Mouse (Mus musculus): Measurements from ENCODE around the gene Ggt5. TPM values are rescaled to one million over a fixed set of nuclear protein-coding genes. Genes with fewer than 3 reads are reported as not detected.

Gene Ggt5
- total RNA-seq (2021) = 1 to 10 TPM; 3.8 to 7.9 TPM
- 41.9 TPM in 2 replicates for polyA plus RNA-seq (2012; rRNA removed)
- long read RNA-seq, full-length matches to known transcripts = 5 of 8 reads
- long read RNA-seq, partial matches to known transcripts = 0 of 8 reads
- long read RNA-seq, other reads (novel, unspliced or antisense) = 3 of 8 reads

GRCm38 (mm10) chr10:75589129-75589528, at the start of gene Ggt5:
Ggt5 (plus strand) TSS chr10:75589340.
- Histone ChIP-seq H3K27me3 (ENCODE audit: control insufficient read depth, insufficient read depth, low read length) (no peaks in the 10 kb centered on the region), H3K4me3 (peak within 1 kb of the TSS; percentile 35), H3K9ac (ENCODE audit: low read depth, low read length) (peak within 1 kb of the TSS; percentile 51), H3K4me1 (ENCODE audit: control insufficient read depth, insufficient read depth, low read length) (peaks cover 33% of the 10 kb centered on the region), H3K36me3 (ENCODE audit: control insufficient read depth, insufficient read depth, low read length) (no peaks in the 10 kb centered on the region), H3K79me2 (replicated peaks; ENCODE audit: control insufficient read depth, insufficient read depth, low read length) (no peaks in the 10 kb centered on the region), H3K27ac (peak within 1 kb of the TSS; percentile 72)
- intact Hi-C loops (cut with DNase I) = loop anchor here (5.0 kb wide), 1 partner anchor 363 kb away; the partner anchor contains the start of gene Gm5134
- TF ChIP-seq POLR2A (IDR thresholded peaks at IDR 0.05; ENCODE audit: insufficient read depth, low read depth, low read length) (peak; percentile 57), EP300 (IDR thresholded peaks at IDR 0.05; ENCODE audit: insufficient read depth, low read depth, low read length) (no peak), CTCF (IDR thresholded peaks at IDR 0.05) (no peak)
- WGBS = 9% methylated on average over 5 of the region's 5 CpGs
- peak; percentile 72 to 76 for DNase-seq

DNA sequence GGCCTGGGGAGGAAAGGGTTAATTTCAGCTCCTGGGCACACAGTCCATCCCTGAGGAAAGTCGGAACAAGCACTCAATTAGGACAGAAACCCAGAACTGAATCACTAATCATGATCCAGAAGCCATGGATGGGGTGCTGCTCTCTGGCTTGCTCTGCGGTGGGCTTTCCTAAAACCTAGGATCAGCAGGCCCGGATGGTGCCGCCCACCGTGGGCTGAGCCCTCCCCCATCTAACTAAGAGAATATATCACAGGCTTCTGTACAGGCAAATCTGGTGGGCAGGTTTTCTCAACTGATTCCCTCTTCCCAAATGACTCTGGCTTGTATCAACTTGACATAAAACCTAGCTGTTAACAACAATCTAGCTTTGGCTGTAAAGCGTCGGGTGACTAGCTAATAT, 41.2 kb upstream of the Ggt5 start:
- H3K27me3 ChIP-seq (ENCODE audit: control insufficient read depth, insufficient read depth, low read length) = no peaks in the 10 kb centered on the region
- TF ChIP-seq CTCF (IDR thresholded peaks at IDR 0.05) = no peak
- TF ChIP-seq EP300 (IDR thresholded peaks at IDR 0.05; ENCODE audit: insufficient read depth, low read depth, low read length) = no peak
- TF ChIP-seq POLR2A (IDR thresholded peaks at IDR 0.05; ENCODE audit: insufficient read depth, low read depth, low read length) = no peak
- no peak overlapping the region for H3K27ac ChIP-seq
- no peaks in the 10 kb centered on the region for H3K79me2 ChIP-seq (replicated peaks; ENCODE audit: control insufficient read depth, insufficient read depth, low read length)
- intact Hi-C loops (cut with DNase I) = no loop called here
- 54% methylated on average over 7 of the region's 7 CpGs for WGBS
- H3K4me3 ChIP-seq = no peak overlapping the region
- no peaks in the 10 kb centered on the region; the same call in 1 of the 2 replicates for H3K4me1 ChIP-seq (ENCODE audit: control insufficient read depth, insufficient read depth, low read length)
- DNase-seq = no peak
- no peak overlapping the region for H3K9ac ChIP-seq (ENCODE audit: low read depth, low read length)
- H3K36me3 ChIP-seq (ENCODE audit: control insufficient read depth, insufficient read depth, low read length) = no peaks in the 10 kb centered on the region

GRCm38 (mm10) chr10:75548486-75548885, 40.7 kb upstream of the Ggt5 start:
- H3K9ac ChIP-seq (ENCODE audit: low read depth, low read length) = no peak overlapping the region
- no peak overlapping the region for H3K27ac ChIP-seq
- no peaks in the 10 kb centered on the region for H3K36me3 ChIP-seq (ENCODE audit: control insufficient read depth, insufficient read depth, low read length)
- no peak overlapping the region for H3K4me3 ChIP-seq
- 47% methylated on average over 14 of the region's 14 CpGs for WGBS
- no peak for TF ChIP-seq POLR2A (IDR thresholded peaks at IDR 0.05; ENCODE audit: insufficient read depth, low read depth, low read length)
- no peak for TF ChIP-seq EP300 (IDR thresholded peaks at IDR 0.05; ENCODE audit: insufficient read depth, low read depth, low read length)
- no peak for TF ChIP-seq CTCF (IDR thresholded peaks at IDR 0.05)
- H3K79me2 ChIP-seq (replicated peaks; ENCODE audit: control insufficient read depth, insufficient read depth, low read length) = no peaks in the 10 kb centered on the region
- intact Hi-C loops (cut with DNase I) = no loop called here
- H3K4me1 ChIP-seq (ENCODE audit: control insufficient read depth, insufficient read depth, low read length) = no peaks in the 10 kb centered on the region; the same call in 1 of the 2 replicates
- no peak for DNase-seq
- H3K27me3 ChIP-seq (ENCODE audit: control insufficient read depth, insufficient read depth, low read length) = no peaks in the 10 kb centered on the region

GRCm38 (mm10) chr10:75549886-75550285, 39.3 kb upstream of the Ggt5 start:
- WGBS = 72% methylated on average over 7 of the region's 7 CpGs
- DNase-seq = no peak
- TF ChIP-seq CTCF (IDR thresholded peaks at IDR 0.05) (no peak), EP300 (IDR thresholded peaks at IDR 0.05; ENCODE audit: insufficient read depth, low read depth, low read length) (no peak), POLR2A (IDR thresholded peaks at IDR 0.05; ENCODE audit: insufficient read depth, low read depth, low read length) (no peak)
- Histone ChIP-seq H3K36me3 (ENCODE audit: control insufficient read depth, insufficient read depth, low read length) (no peaks in the 10 kb centered on the region), H3K4me3 (no peak overlapping the region), H3K27me3 (ENCODE audit: control insufficient read depth, insufficient read depth, low read length) (no peaks in the 10 kb centered on the region), H3K79me2 (replicated peaks; ENCODE audit: control insufficient read depth, insufficient read depth, low read length) (no peaks in the 10 kb centered on the region), H3K9ac (ENCODE audit: low read depth, low read length) (no peak overlapping the region), H3K27ac (no peak overlapping the region), H3K4me1 (ENCODE audit: control insufficient read depth, insufficient read depth, low read length) (no peaks in the 10 kb centered on the region; the same call in 1 of the 2 replicates)
- intact Hi-C loops (cut with DNase I) = no loop called here

GRCm38 (mm10) chr10:75551175-75551574, 38.0 kb upstream of the Ggt5 start:
- no peak overlapping the region for H3K4me3 ChIP-seq
- no peaks in the 10 kb centered on the region; the same call in 1 of the 2 replicates for H3K4me1 ChIP-seq (ENCODE audit: control insufficient read depth, insufficient read depth, low read length)
- no peaks in the 10 kb centered on the region for H3K79me2 ChIP-seq (replicated peaks; ENCODE audit: control insufficient read depth, insufficient read depth, low read length)
- H3K36me3 ChIP-seq (ENCODE audit: control insufficient read depth, insufficient read depth, low read length) = no peaks in the 10 kb centered on the region
- WGBS = 29% methylated on average over 12 of the region's 12 CpGs
- intact Hi-C loops (cut with DNase I) = no loop called here
- TF ChIP-seq CTCF (IDR thresholded peaks at IDR 0.05) (no peak), POLR2A (IDR thresholded peaks at IDR 0.05; ENCODE audit: insufficient read depth, low read depth, low read length) (no peak), EP300 (IDR thresholded peaks at IDR 0.05; ENCODE audit: insufficient read depth, low read depth, low read length) (no peak)
- H3K27ac ChIP-seq = no peak overlapping the region
- DNase-seq = no peak
- no peaks in the 10 kb centered on the region for H3K27me3 ChIP-seq (ENCODE audit: control insufficient read depth, insufficient read depth, low read length)
- H3K9ac ChIP-seq (ENCODE audit: low read depth, low read length) = no peak overlapping the region

DNA sequence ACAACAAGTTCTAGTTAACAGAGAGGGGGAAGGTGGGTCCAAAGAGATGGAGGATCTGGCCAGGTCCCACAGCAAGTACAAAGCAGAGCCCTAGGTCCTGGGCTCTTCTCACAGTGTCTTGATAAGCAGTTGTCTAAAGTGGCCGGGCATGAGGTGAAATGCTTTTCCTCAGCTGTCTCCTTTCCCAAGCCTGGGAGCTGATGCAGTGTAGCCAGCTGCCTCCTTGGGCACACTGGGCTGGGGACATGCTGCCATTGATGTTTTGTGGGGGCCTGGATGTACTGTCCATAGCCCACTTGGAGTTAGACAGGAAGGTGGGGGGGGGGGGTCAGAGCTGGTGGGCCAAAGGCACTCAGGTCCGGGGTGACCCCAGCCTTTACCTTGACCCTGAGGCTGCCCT, 37.0 kb upstream of the Ggt5 start:
- no peak overlapping the region for H3K9ac ChIP-seq (ENCODE audit: low read depth, low read length)
- no peaks in the 10 kb centered on the region for H3K27me3 ChIP-seq (ENCODE audit: control insufficient read depth, insufficient read depth, low read length)
- DNase-seq = no peak
- H3K79me2 ChIP-seq (replicated peaks; ENCODE audit: control insufficient read depth, insufficient read depth, low read length) = no peaks in the 10 kb centered on the region
- TF ChIP-seq CTCF (IDR thresholded peaks at IDR 0.05) (no peak), EP300 (IDR thresholded peaks at IDR 0.05; ENCODE audit: insufficient read depth, low read depth, low read length) (no peak), POLR2A (IDR thresholded peaks at IDR 0.05; ENCODE audit: insufficient read depth, low read depth, low read length) (no peak)
- H3K4me1 ChIP-seq (ENCODE audit: control insufficient read depth, insufficient read depth, low read length) = no peaks in the 10 kb centered on the region; the same call in 1 of the 2 replicates
- no peak overlapping the region for H3K4me3 ChIP-seq
- 65% methylated on average over 1 of the region's 2 CpGs for WGBS
- intact Hi-C loops (cut with DNase I) = no loop called here
- H3K27ac ChIP-seq = no peak overlapping the region
- H3K36me3 ChIP-seq (ENCODE audit: control insufficient read depth, insufficient read depth, low read length) = no peaks in the 10 kb centered on the region
